Mouse (Mus musculus) cortical plate, adult 2 months (tissue): ENCODE results near the gene Lman2.

ENCODE experiments used
- CTCF ChIP-seq: fragments of 200-500 bp; IDR thresholded peaks from 2 replicates; pipeline ENCODE4 v1.5.1; 2011; ENCODE audit warnings: mild to moderate bottlenecking, control low read depth, low read length; ENCODE audit not compliant: insufficient read depth; ENCODE audit errors: extremely low read depth
- POLR2A ChIP-seq: fragments of 200-500 bp; IDR thresholded peaks from 2 replicates; pipeline ENCODE4 v1.6.1; 2011; ENCODE audit warnings: mild to moderate bottlenecking, low read length, control low read depth; ENCODE audit not compliant: insufficient read depth; ENCODE audit errors: extremely low read depth

DNA sequence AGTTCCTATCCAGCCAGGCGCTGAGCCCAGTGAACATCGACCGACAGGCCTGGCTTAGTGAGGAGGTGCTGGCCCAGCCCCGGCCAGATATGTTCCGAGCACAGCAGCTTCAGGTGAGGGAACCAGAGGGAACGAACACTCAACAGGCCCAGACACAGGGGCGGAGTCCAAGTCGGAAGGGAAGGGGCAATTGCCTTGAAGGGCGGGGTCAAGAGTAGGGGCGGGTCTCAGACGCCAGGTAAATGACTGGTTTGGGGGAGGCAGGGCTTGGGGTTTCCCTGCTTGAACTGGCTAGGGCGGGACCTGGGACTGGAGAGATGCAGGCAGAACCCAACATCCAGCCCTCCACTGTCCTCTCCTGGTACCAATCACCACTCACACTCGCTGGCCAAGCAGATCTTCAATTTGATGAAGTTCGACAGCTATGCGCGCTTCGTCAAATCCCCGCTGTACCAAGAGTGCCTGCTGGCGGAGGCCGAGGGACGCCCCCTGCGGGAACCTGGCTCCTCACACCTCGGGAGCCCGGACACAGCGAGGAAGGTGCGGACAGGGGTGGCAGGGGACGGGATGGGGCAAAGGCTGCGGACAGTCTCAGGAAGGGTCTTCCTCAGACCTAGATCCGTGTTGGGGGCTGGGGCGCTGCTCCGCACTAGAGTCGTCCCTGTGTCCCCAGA is 16.5 kb upstream of the Lman2 start:
- TF ChIP-seq CTCF (no peak), POLR2A (no peak)
